Mouse (Mus musculus) G1E (cell line): ENCODE data around the gene Sema6b.

Source experiments
- CTCF ChIP-seq: IDR thresholded peaks from 2 replicates; pipeline ENCODE4 v1.5.1; 2012; ENCODE audit warnings: low read depth, low read length, inconsistent platforms, mixed read lengths
- GATA1 ChIP-seq: IDR thresholded peaks from 2 replicates; pipeline ENCODE4 v1.6.1; 2012; ENCODE audit warnings: borderline replicate concordance, low read length, inconsistent platforms, mixed read lengths
- POLR2AphosphoS5 ChIP-seq: IDR thresholded peaks from 2 replicates; pipeline ENCODE4 v1.6.1; 2012; ENCODE audit warnings: low read depth, low read length, inconsistent platforms; ENCODE audit not compliant: insufficient replicate concordance
- TAL1 ChIP-seq: conservative IDR thresholded peaks from 2 replicates; pipeline ENCODE4 v1.6.1; 2012; ENCODE audit warnings: low read depth, low read length, inconsistent platforms, mixed read lengths

DNA sequence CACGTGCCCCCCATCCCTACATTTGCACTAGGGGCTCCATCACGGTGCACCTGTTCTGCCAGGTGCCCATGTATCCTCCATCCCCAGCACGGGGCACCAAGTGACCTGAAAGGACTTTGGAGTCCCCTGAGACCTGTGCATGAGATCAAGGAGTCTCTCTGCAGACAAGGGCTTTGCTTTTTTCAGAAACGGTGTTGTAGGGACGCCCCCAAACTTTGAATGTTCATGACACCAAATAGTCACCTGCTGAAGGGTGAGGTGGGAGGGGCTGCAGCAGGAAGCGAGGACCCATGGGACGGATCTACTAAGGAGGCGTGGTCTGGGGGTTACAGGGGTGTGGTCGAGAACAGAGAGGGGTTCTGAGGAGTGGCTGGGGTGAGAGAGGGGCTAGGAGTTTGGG is 8.1 kb upstream of the Sema6b start:
- TF ChIP-seq CTCF: no peak
- TF ChIP-seq TAL1: no peak
- TF ChIP-seq GATA1: no peak
- TF ChIP-seq POLR2AphosphoS5: no peak
